Mouse (Mus musculus) heart, postnatal 0 days (tissue): ENCODE results near the gene Clspn. TPM values are rescaled to one million over a fixed set of nuclear protein-coding genes. Genes with fewer than 3 reads are reported as not detected.

Experiments
- ATAC-seq: fragments of 200-750 bp; cut with Nextera tagmentation; 2 replicates; pipeline ENCODE4 v1.8.0; 2017; ENCODE audit warnings: low read depth, moderate number of reproducible peaks, moderate library complexity; ENCODE audit not compliant: insufficient read depth
- DNase-seq: peaks from one replicate; pipeline ENCODE4 v3.0.0-alpha.2; 2016; ENCODE audit warnings: low spot score
- H3K27ac ChIP-seq: fragments of 300-500 bp; sonication (generic); 2 replicates; pipeline ENCODE4 v1.5.1; 2014; ENCODE audit warnings: low read depth, mild to moderate bottlenecking
- H3K27me3 ChIP-seq: fragments of 300-500 bp; sonication (generic); 2 replicates; pipeline ENCODE4 v1.6.1; 2014; ENCODE audit warnings: low read length, mixed read lengths; ENCODE audit not compliant: control insufficient read depth, insufficient read depth
- H3K36me3 ChIP-seq: fragments of 300-500 bp; sonication (generic); replicated peaks from 2 replicates; pipeline ENCODE4 v1.6.1; 2014; ENCODE audit warnings: low read length, mixed read lengths; ENCODE audit not compliant: control insufficient read depth, insufficient read depth
- H3K4me1 ChIP-seq: fragments of 300-500 bp; sonication (generic); 2 replicates; pipeline ENCODE4 v1.6.1; 2014; ENCODE audit warnings: antibody characterized with exemption; ENCODE audit not compliant: control insufficient read depth, insufficient read depth
- H3K4me2 ChIP-seq: fragments of 300-500 bp; sonication (generic); 2 replicates; pipeline ENCODE4 v1.6.1; 2014; ENCODE audit warnings: low read depth, mild to moderate bottlenecking, low read length, moderate library complexity
- H3K4me3 ChIP-seq: fragments of 300-500 bp; sonication (generic); 2 replicates; pipeline ENCODE4 v1.5.1; 2014; ENCODE audit warnings: low read depth, low read length
- H3K9ac ChIP-seq: fragments of 300-500 bp; sonication (generic); replicated peaks from 2 replicates; pipeline ENCODE4 v1.6.1; 2014; ENCODE audit warnings: low read depth, low read length, mixed read lengths
- H3K9me3 ChIP-seq: fragments of 300-500 bp; sonication (generic); replicated peaks from 2 replicates; pipeline ENCODE4 v1.6.1; 2016; ENCODE audit warnings: low read length; ENCODE audit not compliant: control insufficient read depth
- CTCF ChIP-seq: IDR thresholded peaks from 2 replicates; pipeline ENCODE4 v1.5.1; 2016; ENCODE audit warnings: antibody characterized with exemption, control low read depth, low read depth
- WGBS: fragments of 180-500 bp; shearing (Covaris S2); extraction: QIAGEN DNeasy Blood & Tissue Kit; methylation state at CpG from one replicate; pipeline ENCODE4 v1.1.7; 2014; 5-methylcytosine and 5-hydroxymethylcytosine counted together
- microRNA-seq: library from miRNA; unstranded; fragments of <30 nt; microRNA quantifications from one replicate; pipeline ENCODE4, GENCODE M21; 2016
- polyA plus RNA-seq: library from polyadenylated mRNA; unstranded; fragments of >200 nt; fragmentation: Nextera tagmentation; extraction: Ambion mirVana; gene quantifications from 2 replicates; pipeline ENCODE4 v1.2.1, GENCODE M21; 2015
- total RNA-seq: library from RNA; depleted of rRNA; stranded (reverse); fragments of >200 nt; gene quantifications from 2 replicates; pipeline ENCODE4 v1.2.3, GENCODE M21; 2014; ENCODE audit warnings: low replicate concordance; rRNA removed

Gene Clspn
- total and polyA plus RNA-seq, 2 experiments from 2014 or later: 6.9 to 7.0 TPM

DNA sequence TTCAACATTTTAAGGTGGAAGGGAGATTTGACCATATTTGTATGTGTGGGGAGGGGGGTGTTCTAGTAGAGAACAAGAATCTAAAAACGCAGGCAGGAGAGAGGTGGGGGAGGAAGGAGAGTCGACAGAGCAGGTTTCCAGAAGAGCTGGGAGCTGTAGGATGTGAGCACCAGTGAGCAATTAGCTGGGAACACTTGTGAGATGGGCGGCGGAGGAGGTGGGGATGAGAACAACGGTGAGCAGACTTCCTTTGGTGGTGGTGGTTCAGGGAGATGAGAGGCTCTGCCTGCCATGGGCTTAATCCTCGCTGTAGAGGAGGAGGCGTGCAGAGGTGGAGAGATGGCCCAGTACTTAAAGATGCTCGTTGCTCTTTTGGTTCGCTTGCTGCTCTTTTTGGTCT is 85.2 kb downstream of the Clspn start:
- H3K36me3 ChIP-seq: no peaks in the 10 kb centered on the region
- no peaks in the 10 kb centered on the region for H3K4me1 ChIP-seq
- H3K27ac ChIP-seq: no peak overlapping the region
- no peak for TF ChIP-seq CTCF
- H3K27me3 ChIP-seq: peaks cover 4% of the 10 kb centered on the region; the same call in 1 of the 2 replicates
- ATAC-seq (no peak), DNase-seq (no peak)
- no peak overlapping the region for H3K4me3 ChIP-seq
- 40% methylated on average over 9 of the region's 9 CpGs for WGBS
- H3K9me3 ChIP-seq: no peaks in the 10 kb centered on the region
- H3K4me2 ChIP-seq: no peak overlapping the region
- H3K9ac ChIP-seq: no peak overlapping the region

Small RNA genes lying within 50 kb of the gene (microRNA-seq; reads per million reads assigned to microRNA genes)
- 1.6 reads per million for gene Mir7119

Other genes with a start within 250 kb of the Clspn start
- 26.8 and 30.2 TPM in 2 replicates for gene Adprhl2, start 235.2 kb upstream of the Clspn start, total RNA-seq
- 23.2 and 26.1 TPM in 2 replicates for gene Adprhl2, start 235.2 kb upstream of the Clspn start, polyA plus RNA-seq
- not detected in 2 replicates for gene Tekt2, start 231.2 kb upstream of the Clspn start, total RNA-seq
- 0.27 and 0.88 TPM in 2 replicates for gene Tekt2, start 231.2 kb upstream of the Clspn start, polyA plus RNA-seq
- 3.3 and 35.2 TPM in 2 replicates for gene Ago3, start 127.4 kb upstream of the Clspn start, total RNA-seq
- gene Ago3, start 127.4 kb upstream of the Clspn start, polyA plus RNA-seq: 7.3 and 8.3 TPM in 2 replicates
- gene Ago1, start 88.4 kb upstream of the Clspn start, total RNA-seq: 9.9 and 22.3 TPM in 2 replicates
- 1.4 and 1.6 TPM in 2 replicates for gene Ago1, start 88.4 kb upstream of the Clspn start, polyA plus RNA-seq
- 0.31 and 1.5 TPM in 2 replicates for gene Ago4, start 23.5 kb upstream of the Clspn start, total RNA-seq
- 0.92 and 0.93 TPM in 2 replicates for gene Ago4, start 23.5 kb upstream of the Clspn start, polyA plus RNA-seq
- 3.4 and 5.8 TPM in 2 replicates for gene 5730409E04Rik, start 52.9 kb downstream of the Clspn start, total RNA-seq
- gene 5730409E04Rik, start 52.9 kb downstream of the Clspn start, polyA plus RNA-seq: 2.8 and 3.1 TPM in 2 replicates
- gene Psmb2, start 120.7 kb downstream of the Clspn start, total RNA-seq: 232 and 263 TPM in 2 replicates
- gene Psmb2, start 120.7 kb downstream of the Clspn start, polyA plus RNA-seq: 443 and 455 TPM in 2 replicates
- not detected in 2 replicates for gene Tfap2e, start 179.3 kb downstream of the Clspn start, total RNA-seq
- not detected in 2 replicates for gene Tfap2e, start 179.3 kb downstream of the Clspn start, polyA plus RNA-seq
- 29.0 and 36.2 TPM in 2 replicates for gene Ncdn, start 196.5 kb downstream of the Clspn start, total RNA-seq
- gene Ncdn, start 196.5 kb downstream of the Clspn start, polyA plus RNA-seq: 11.0 TPM in 2 replicates
- gene AU040320, start 196.6 kb downstream of the Clspn start, total RNA-seq: 50.6 and 69.0 TPM in 2 replicates
- 15.7 and 16.6 TPM in 2 replicates for gene AU040320, start 196.6 kb downstream of the Clspn start, polyA plus RNA-seq